Mouse (Mus musculus): ENCODE data around the gene Bok. TPM values are rescaled to one million over a fixed set of nuclear protein-coding genes. Genes with fewer than 3 reads are reported as not detected.

The Bok gene
- polyA plus RNA-seq, 1 experiment from 2014 or later, result 33.2 TPM

DNA sequence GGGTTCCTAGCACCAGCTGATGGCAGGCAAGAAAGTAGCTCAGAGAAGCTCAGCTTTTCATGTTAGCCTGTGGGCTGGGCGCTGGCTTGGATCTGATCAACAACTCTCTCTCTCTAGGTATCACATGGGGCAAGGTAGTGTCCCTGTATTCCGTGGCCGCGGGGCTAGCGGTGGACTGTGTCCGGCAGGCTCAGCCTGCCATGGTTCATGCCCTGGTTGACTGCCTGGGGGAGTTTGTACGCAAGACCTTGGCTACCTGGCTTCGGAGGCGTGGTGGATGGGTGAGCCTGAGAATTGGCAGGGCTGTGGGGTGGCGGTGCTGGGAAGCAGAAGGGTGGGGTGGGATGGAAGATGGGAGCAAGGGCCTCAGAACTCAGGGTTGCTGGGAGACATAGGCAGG is 8.5 kb downstream of the Bok start:
- no peak overlapping the region for H3K9ac ChIP-seq (ENCODE audit: low read depth, low read length)
- peaks cover 17% of the 10 kb centered on the region for H3K4me1 ChIP-seq (ENCODE audit: control insufficient read depth, insufficient read depth, low read length)
- no peak overlapping the region for H3K4me2 ChIP-seq
- no peak overlapping the region for H3K4me3 ChIP-seq (ENCODE audit: low read depth, low read length)
- 92% methylated on average over 10 of the region's 10 CpGs for WGBS (ENCODE audit: insufficient replicate concordance)
- no peaks in the 10 kb centered on the region for H3K27me3 ChIP-seq (ENCODE audit: control insufficient read depth, insufficient read depth, low read length)
- H3K36me3 ChIP-seq (ENCODE audit: control insufficient read depth, insufficient read depth, low read length), result peaks cover 2% of the 10 kb centered on the region; the same call in 1 of the 2 replicates
- H3K27ac ChIP-seq (ENCODE audit: low read depth, low read length), result no peak overlapping the region
- no peaks in the 10 kb centered on the region for H3K9me3 ChIP-seq (replicated peaks; ENCODE audit: control insufficient read depth, low read length)
- ATAC-seq (replicated peaks; ENCODE audit: insufficient number of reproducible peaks, low FRiP score, low TSS enrichment), result no peak

DNA sequence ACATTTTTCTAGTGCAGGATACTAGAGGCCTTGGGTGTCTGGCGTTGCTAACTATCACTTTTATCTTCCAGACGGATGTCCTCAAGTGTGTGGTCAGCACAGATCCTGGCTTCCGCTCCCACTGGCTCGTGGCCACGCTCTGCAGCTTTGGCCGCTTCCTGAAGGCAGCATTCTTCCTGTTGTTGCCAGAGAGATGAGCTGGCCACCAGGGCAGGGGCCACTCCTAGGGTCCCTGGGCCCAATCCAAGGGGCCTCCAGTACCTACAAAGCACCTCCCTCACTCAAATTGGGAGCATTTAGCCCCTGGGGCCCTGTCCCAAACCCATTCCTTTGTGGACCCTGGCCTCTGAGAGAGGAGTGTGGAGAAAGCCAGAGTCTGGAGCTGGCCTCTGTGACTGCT is 9.5 kb downstream of the Bok start:
- Histone ChIP-seq H3K36me3 (ENCODE audit: control insufficient read depth, insufficient read depth, low read length) (peaks cover 2% of the 10 kb centered on the region; the same call in 1 of the 2 replicates), H3K27me3 (ENCODE audit: control insufficient read depth, insufficient read depth, low read length) (no peaks in the 10 kb centered on the region), H3K4me3 (ENCODE audit: low read depth, low read length) (no peak overlapping the region), H3K9me3 (replicated peaks; ENCODE audit: control insufficient read depth, low read length) (no peaks in the 10 kb centered on the region), H3K27ac (ENCODE audit: low read depth, low read length) (no peak overlapping the region), H3K9ac (ENCODE audit: low read depth, low read length) (no peak overlapping the region), H3K4me1 (ENCODE audit: control insufficient read depth, insufficient read depth, low read length) (peaks cover 16% of the 10 kb centered on the region), H3K4me2 (no peak overlapping the region)
- no peak for ATAC-seq (replicated peaks; ENCODE audit: insufficient number of reproducible peaks, low FRiP score, low TSS enrichment)
- WGBS (ENCODE audit: insufficient replicate concordance), result 53% methylated on average over 6 of the region's 6 CpGs

DNA sequence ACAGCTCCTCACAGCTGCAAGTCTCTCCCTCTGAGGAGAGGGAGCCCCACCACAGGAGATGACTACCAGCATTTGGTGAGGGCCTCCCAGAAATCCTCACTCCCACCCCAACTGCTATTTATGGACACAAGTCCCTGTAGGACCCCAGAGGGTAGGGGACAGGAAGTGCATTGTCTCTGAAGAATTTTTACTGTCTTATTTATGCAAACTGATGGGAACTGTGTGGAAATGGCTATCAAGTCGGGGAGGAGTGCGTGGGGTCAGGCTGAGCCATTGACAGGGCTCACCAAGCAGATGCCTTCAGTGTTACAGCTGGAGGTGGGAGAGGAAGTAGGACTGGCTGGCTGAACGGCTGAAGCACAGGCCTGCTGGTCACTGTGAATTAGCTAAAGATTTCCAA is 11.9 kb downstream of the Bok start:
- H3K4me1 ChIP-seq (ENCODE audit: control insufficient read depth, insufficient read depth, low read length), result peaks cover 16% of the 10 kb centered on the region
- H3K36me3 ChIP-seq (ENCODE audit: control insufficient read depth, insufficient read depth, low read length), result no peaks in the 10 kb centered on the region
- H3K9ac ChIP-seq (ENCODE audit: low read depth, low read length), result 0 out of 2 replicates have a peak overlapping the region, but pooled peaks have one; percentile 28
- H3K27ac ChIP-seq (ENCODE audit: low read depth, low read length), result peak overlapping the region; percentile 65; the same call in 1 of the 2 replicates
- H3K4me2 ChIP-seq, result no peak overlapping the region
- no peaks in the 10 kb centered on the region for H3K9me3 ChIP-seq (replicated peaks; ENCODE audit: control insufficient read depth, low read length)
- WGBS (ENCODE audit: insufficient replicate concordance), result 41% methylated on average over 3 of the region's 3 CpGs
- ATAC-seq (replicated peaks; ENCODE audit: insufficient number of reproducible peaks, low FRiP score, low TSS enrichment), result no peak
- no peaks in the 10 kb centered on the region for H3K27me3 ChIP-seq (ENCODE audit: control insufficient read depth, insufficient read depth, low read length)
- no peak overlapping the region for H3K4me3 ChIP-seq (ENCODE audit: low read depth, low read length)

DNA sequence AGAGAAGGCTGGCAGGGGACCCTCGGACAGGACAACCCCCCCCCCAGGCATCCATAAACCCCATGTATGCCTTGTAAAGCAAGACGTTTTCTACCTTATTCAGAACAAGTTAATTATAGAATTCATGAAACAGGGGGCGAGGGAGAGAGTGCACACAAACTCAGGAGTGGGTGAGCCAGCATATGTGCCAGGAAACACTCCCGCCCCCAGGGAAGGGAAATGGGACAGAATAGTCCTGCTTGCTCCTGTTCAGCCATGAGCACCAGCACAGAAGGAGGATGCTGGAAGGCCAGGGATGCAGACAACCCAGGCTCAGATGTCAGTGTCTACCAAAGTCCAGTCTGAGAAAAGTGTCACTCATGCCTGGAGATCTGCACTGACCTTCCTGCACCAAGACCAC is 13.7 kb downstream of the Bok start:
- no peak overlapping the region for H3K27ac ChIP-seq (ENCODE audit: low read depth, low read length)
- H3K27me3 ChIP-seq (ENCODE audit: control insufficient read depth, insufficient read depth, low read length), result no peaks in the 10 kb centered on the region
- H3K4me3 ChIP-seq (ENCODE audit: low read depth, low read length), result no peak overlapping the region
- no peaks in the 10 kb centered on the region for H3K9me3 ChIP-seq (replicated peaks; ENCODE audit: control insufficient read depth, low read length)
- 79% methylated on average over 4 of the region's 4 CpGs for WGBS (ENCODE audit: insufficient replicate concordance)
- H3K4me2 ChIP-seq, result no peak overlapping the region
- H3K4me1 ChIP-seq (ENCODE audit: control insufficient read depth, insufficient read depth, low read length), result peaks cover 16% of the 10 kb centered on the region
- no peak overlapping the region for H3K9ac ChIP-seq (ENCODE audit: low read depth, low read length)
- ATAC-seq (replicated peaks; ENCODE audit: insufficient number of reproducible peaks, low FRiP score, low TSS enrichment), result no peak
- no peaks in the 10 kb centered on the region for H3K36me3 ChIP-seq (ENCODE audit: control insufficient read depth, insufficient read depth, low read length)

DNA sequence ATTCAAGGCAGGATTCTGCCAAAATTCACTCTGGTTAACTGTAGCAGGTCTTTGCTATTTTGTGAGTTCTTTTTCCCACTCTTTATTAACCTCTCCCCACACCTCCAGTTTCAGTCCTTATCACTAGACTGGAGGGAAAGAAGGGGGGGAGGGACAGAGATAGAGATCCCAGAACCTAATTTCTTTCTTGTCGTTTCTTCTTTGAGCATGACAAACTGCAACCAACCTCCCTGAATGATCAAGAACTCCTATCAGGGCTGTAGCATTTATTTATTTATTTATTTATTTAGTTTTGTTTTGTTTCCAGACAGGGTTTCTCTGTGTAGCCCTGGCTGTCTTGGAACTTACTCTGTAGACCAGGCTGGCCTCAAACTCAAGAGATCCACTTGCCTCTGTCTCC is 16.6 kb downstream of the Bok start:
- Histone ChIP-seq H3K4me1 (ENCODE audit: control insufficient read depth, insufficient read depth, low read length) (peaks cover 8% of the 10 kb centered on the region), H3K4me2 (no peak overlapping the region), H3K4me3 (ENCODE audit: low read depth, low read length) (no peak overlapping the region), H3K36me3 (ENCODE audit: control insufficient read depth, insufficient read depth, low read length) (no peaks in the 10 kb centered on the region), H3K9ac (ENCODE audit: low read depth, low read length) (no peak overlapping the region), H3K27me3 (ENCODE audit: control insufficient read depth, insufficient read depth, low read length) (no peaks in the 10 kb centered on the region), H3K9me3 (replicated peaks; ENCODE audit: control insufficient read depth, low read length) (no peaks in the 10 kb centered on the region), H3K27ac (ENCODE audit: low read depth, low read length) (no peak overlapping the region)
- ATAC-seq (replicated peaks; ENCODE audit: insufficient number of reproducible peaks, low FRiP score, low TSS enrichment), result no peak
- 55% methylated on average over 1 of the region's 1 CpGs for WGBS (ENCODE audit: insufficient replicate concordance)

DNA sequence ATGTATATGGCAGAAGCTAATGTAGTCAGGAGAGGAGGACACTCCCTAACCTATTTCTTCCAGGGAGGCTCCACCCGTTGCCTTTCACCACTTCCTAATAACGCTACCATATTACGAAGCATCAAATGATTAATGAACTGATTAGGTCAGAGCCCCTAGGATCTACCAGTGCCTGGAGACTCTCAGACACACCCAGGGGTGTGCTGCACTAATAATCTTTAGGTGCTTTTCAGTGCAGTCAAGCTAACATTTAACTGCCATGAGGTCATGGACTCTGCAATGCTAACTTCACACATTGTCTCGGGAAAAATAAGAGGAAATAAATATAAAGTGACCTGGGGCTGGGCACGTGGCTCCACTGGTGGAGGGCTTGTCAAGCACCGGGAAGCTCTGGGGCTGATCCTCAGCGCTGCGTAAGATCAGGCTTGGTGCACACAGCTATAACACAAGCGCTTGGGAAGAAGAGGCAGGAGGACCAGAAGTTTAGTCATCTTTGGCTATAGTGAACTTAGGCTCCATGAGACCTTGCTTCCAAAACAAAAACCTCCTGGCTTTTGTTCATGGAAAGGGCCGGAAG is 18.1 kb downstream of the Bok start:
- Histone ChIP-seq H3K9me3 (replicated peaks; ENCODE audit: control insufficient read depth, low read length) (no peaks in the 10 kb centered on the region), H3K4me3 (ENCODE audit: low read depth, low read length) (no peak overlapping the region), H3K9ac (ENCODE audit: low read depth, low read length) (no peak overlapping the region), H3K4me2 (no peak overlapping the region), H3K4me1 (ENCODE audit: control insufficient read depth, insufficient read depth, low read length) (no peaks in the 10 kb centered on the region), H3K36me3 (ENCODE audit: control insufficient read depth, insufficient read depth, low read length) (no peaks in the 10 kb centered on the region), H3K27ac (ENCODE audit: low read depth, low read length) (no peak overlapping the region), H3K27me3 (ENCODE audit: control insufficient read depth, insufficient read depth, low read length) (no peaks in the 10 kb centered on the region)
- ATAC-seq (replicated peaks; ENCODE audit: insufficient number of reproducible peaks, low FRiP score, low TSS enrichment), result no peak
- WGBS (ENCODE audit: insufficient replicate concordance), result 89% methylated on average over 10 of the region's 10 CpGs

DNA sequence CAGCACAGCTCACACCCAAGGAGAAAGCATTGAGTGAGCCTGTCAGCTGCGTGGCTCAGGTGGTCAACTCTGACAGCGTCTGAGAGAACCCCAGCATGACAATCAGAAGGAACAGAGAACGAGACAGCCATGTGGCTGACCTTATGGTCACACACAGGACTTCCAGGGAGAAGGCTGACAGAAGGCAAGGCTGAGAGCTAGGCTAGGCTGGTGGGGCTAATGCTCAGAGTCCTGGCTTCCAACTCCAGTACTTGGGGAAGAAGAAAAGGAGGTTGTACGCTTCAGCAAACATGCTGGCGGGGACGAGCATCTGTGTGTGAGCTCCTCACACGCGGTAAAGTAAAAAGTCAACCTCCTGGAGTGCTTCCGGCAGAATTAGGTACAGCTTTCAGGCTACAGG is 18.9 kb downstream of the Bok start:
- no peak overlapping the region for H3K4me2 ChIP-seq
- no peaks in the 10 kb centered on the region for H3K27me3 ChIP-seq (ENCODE audit: control insufficient read depth, insufficient read depth, low read length)
- H3K27ac ChIP-seq (ENCODE audit: low read depth, low read length), result no peak overlapping the region
- no peak for ATAC-seq (replicated peaks; ENCODE audit: insufficient number of reproducible peaks, low FRiP score, low TSS enrichment)
- no peak overlapping the region for H3K9ac ChIP-seq (ENCODE audit: low read depth, low read length)
- H3K9me3 ChIP-seq (replicated peaks; ENCODE audit: control insufficient read depth, low read length), result no peaks in the 10 kb centered on the region
- H3K36me3 ChIP-seq (ENCODE audit: control insufficient read depth, insufficient read depth, low read length), result no peaks in the 10 kb centered on the region
- H3K4me3 ChIP-seq (ENCODE audit: low read depth, low read length), result no peak overlapping the region
- 88% methylated on average over 9 of the region's 9 CpGs for WGBS (ENCODE audit: insufficient replicate concordance)
- no peaks in the 10 kb centered on the region for H3K4me1 ChIP-seq (ENCODE audit: control insufficient read depth, insufficient read depth, low read length)

DNA sequence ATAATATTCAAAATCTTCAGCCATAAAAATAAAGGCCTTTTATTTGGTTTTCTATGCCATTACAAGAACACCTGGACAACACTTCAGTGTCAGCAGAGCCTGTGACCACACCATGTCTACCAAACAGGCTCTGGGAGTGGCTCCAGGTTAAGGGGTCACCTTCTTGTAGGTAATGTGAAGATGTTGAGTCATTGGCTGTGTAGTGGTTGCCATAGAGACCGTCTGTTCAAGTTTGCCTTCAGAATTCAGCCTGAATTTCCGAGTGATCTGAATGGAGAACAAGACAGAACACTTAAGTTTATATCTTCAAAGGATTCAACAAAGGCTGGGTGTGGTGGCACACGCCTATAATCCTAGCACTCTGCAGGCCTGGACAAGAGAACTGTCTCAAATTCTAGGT is 19.9 kb downstream of the Bok start:
- no peak overlapping the region for H3K4me2 ChIP-seq
- no peak overlapping the region for H3K27ac ChIP-seq (ENCODE audit: low read depth, low read length)
- H3K36me3 ChIP-seq (ENCODE audit: control insufficient read depth, insufficient read depth, low read length), result no peaks in the 10 kb centered on the region
- no peaks in the 10 kb centered on the region for H3K9me3 ChIP-seq (replicated peaks; ENCODE audit: control insufficient read depth, low read length)
- ATAC-seq (replicated peaks; ENCODE audit: insufficient number of reproducible peaks, low FRiP score, low TSS enrichment), result no peak
- H3K4me3 ChIP-seq (ENCODE audit: low read depth, low read length), result no peak overlapping the region
- no peaks in the 10 kb centered on the region for H3K27me3 ChIP-seq (ENCODE audit: control insufficient read depth, insufficient read depth, low read length)
- H3K9ac ChIP-seq (ENCODE audit: low read depth, low read length), result no peak overlapping the region
- H3K4me1 ChIP-seq (ENCODE audit: control insufficient read depth, insufficient read depth, low read length), result no peaks in the 10 kb centered on the region
- WGBS (ENCODE audit: insufficient replicate concordance), result 78% methylated on average over 3 of the region's 3 CpGs

DNA sequence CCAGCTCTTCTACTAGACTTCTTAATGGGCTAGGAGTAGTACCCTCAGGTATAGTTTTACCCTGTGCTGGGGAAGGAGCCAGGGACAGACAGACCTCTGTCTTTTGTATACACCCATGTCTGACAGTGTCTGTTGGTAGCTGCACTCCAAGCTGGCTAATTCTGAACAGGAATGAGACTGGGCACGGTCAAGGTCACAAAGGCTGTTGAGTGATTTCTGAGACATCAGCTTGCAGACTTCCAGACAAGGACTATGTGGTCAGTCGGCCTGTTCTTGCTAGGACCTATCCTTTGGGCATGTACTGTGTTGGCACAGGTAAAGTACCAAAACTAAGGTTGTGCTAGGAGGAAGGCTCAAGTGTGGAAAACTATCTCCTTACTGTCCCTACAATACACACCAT is 30.7 kb downstream of the Bok start:
- ATAC-seq (replicated peaks; ENCODE audit: insufficient number of reproducible peaks, low FRiP score, low TSS enrichment), result no peak
- Histone ChIP-seq H3K27me3 (ENCODE audit: control insufficient read depth, insufficient read depth, low read length) (no peaks in the 10 kb centered on the region), H3K4me1 (ENCODE audit: control insufficient read depth, insufficient read depth, low read length) (peaks cover 10% of the 10 kb centered on the region; the same call in 1 of the 2 replicates), H3K4me3 (ENCODE audit: low read depth, low read length) (no peak overlapping the region), H3K9me3 (replicated peaks; ENCODE audit: control insufficient read depth, low read length) (no peaks in the 10 kb centered on the region), H3K9ac (ENCODE audit: low read depth, low read length) (no peak overlapping the region), H3K27ac (ENCODE audit: low read depth, low read length) (peak overlapping the region; percentile 50; the same call in 1 of the 2 replicates), H3K4me2 (no peak overlapping the region), H3K36me3 (ENCODE audit: control insufficient read depth, insufficient read depth, low read length) (peaks cover 3% of the 10 kb centered on the region; the same call in 1 of the 2 replicates)
- 68% methylated on average over 2 of the region's 2 CpGs for whole genome bisulfite sequencing (ENCODE audit: insufficient replicate concordance)
